Mouse (Mus musculus): Measurements from ENCODE around the gene Dgkq. TPM values are rescaled to one million over a fixed set of nuclear protein-coding genes. Genes with fewer than 3 reads are reported as not detected.

The Dgkq gene
- total RNA-seq, 1 experiment = 25.5 TPM

DNA sequence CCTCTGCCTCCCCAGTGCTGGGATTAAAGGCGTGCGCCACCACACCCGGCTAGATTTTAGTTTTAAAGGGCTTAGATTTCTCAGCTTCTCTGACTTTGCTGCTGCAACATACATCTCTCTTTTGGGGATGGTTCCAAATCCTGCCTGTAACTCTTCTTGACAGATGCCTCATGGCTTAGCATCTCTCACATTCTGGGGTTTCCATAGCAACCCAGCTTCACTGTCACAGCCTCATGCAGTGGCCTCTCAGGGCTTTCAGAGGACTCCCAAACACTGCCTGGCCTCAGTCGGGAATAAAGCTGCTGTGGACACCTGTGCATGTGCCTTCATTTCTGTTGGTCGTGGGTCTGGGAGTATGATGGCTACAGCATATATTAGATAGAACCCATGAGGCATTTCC is 19.6 kb upstream of the Dgkq start:
- in situ Hi-C loops (cut with MboI; ENCODE audit: low sequenced_read_pairs in 2 of 2, unreplicated experiment in 2 of 2) = no loop called here
- Histone ChIP-seq H3K9ac (ENCODE audit: insufficient read depth, low read depth, low read length, poor library complexity, severe bottlenecking) (no peak overlapping the region), H3K36me3 (ENCODE audit: control insufficient read depth, insufficient read depth, low read length, poor library complexity, severe bottlenecking) (no peaks in the 10 kb centered on the region), H3K9me3 (ENCODE audit: control insufficient read depth, insufficient read depth, low read depth, low read length) (no peaks in the 10 kb centered on the region), H3K4me1 (ENCODE audit: control insufficient read depth in 2 of 2, insufficient read depth in 2 of 2, low read length in 2 of 2, poor library complexity in 1 of 2) (peaks cover 0 to 2% of the 10 kb centered on the region in 2 experiments; a peak in 1 of 4 replicates), H3K4me3 (ENCODE audit: insufficient read depth in 1 of 2, low read depth in 1 of 2, low read length in 2 of 2, poor library complexity in 1 of 2, severe bottlenecking in 1 of 2) (no peak overlapping the region), H3K27ac (ENCODE audit: insufficient read depth, low read depth, low read length, poor library complexity, severe bottlenecking) (no peak overlapping the region)
- TF ChIP-seq ZNF384 (IDR thresholded peaks at IDR 0.05; ENCODE audit: low read depth, low read length) = no peak
- no peak for TF ChIP-seq HCFC1 (IDR thresholded peaks at IDR 0.05; ENCODE audit: borderline replicate concordance, insufficient read depth, low read length)
- no peak for TF ChIP-seq CHD2 (IDR thresholded peaks at IDR 0.05; ENCODE audit: low read depth, low read length)
- TF ChIP-seq ZC3H11A (IDR thresholded peaks at IDR 0.05; ENCODE audit: borderline replicate concordance, low read depth, low read length) = no peak
- no peak for TF ChIP-seq MAFK (IDR thresholded peaks at IDR 0.05; ENCODE audit: insufficient read depth, low read depth, low read length)
- no peak for DNase-seq (ENCODE audit: low read depth, low spot score)

- H3K4me3 ChIP-seq (ENCODE audit: insufficient read depth in 1 of 2, low read depth in 1 of 2, low read length in 2 of 2, poor library complexity in 1 of 2, severe bottlenecking in 1 of 2) = no peak overlapping the region
- H3K9ac ChIP-seq (ENCODE audit: insufficient read depth, low read depth, low read length, poor library complexity, severe bottlenecking) = no peak overlapping the region
- in situ Hi-C loops (cut with MboI; ENCODE audit: low sequenced_read_pairs in 2 of 2, unreplicated experiment in 2 of 2) = no loop called here
- TF ChIP-seq HCFC1 (IDR thresholded peaks at IDR 0.05; ENCODE audit: borderline replicate concordance, insufficient read depth, low read length) (no peak), MAFK (IDR thresholded peaks at IDR 0.05; ENCODE audit: insufficient read depth, low read depth, low read length) (no peak), ZNF384 (IDR thresholded peaks at IDR 0.05; ENCODE audit: low read depth, low read length) (no peak), ZC3H11A (IDR thresholded peaks at IDR 0.05; ENCODE audit: borderline replicate concordance, low read depth, low read length) (no peak), CHD2 (IDR thresholded peaks at IDR 0.05; ENCODE audit: low read depth, low read length) (no peak)
- no peak overlapping the region for H3K27ac ChIP-seq (ENCODE audit: insufficient read depth, low read depth, low read length, poor library complexity, severe bottlenecking)
- no peaks in the 10 kb centered on the region for H3K9me3 ChIP-seq (ENCODE audit: control insufficient read depth, insufficient read depth, low read depth, low read length)
- H3K36me3 ChIP-seq (ENCODE audit: control insufficient read depth, insufficient read depth, low read length, poor library complexity, severe bottlenecking) = no peaks in the 10 kb centered on the region
- H3K4me1 ChIP-seq (ENCODE audit: control insufficient read depth in 2 of 2, insufficient read depth in 2 of 2, low read length in 2 of 2, poor library complexity in 1 of 2) = peaks cover 0 to 12% of the 10 kb centered on the region in 2 experiments; a peak in 2 of 4 replicates
- no peak for DNase-seq (ENCODE audit: low read depth, low spot score)
Measured at GRCm38 (mm10) chr5:108680871-108681270, 11.4 kb upstream of the Dgkq start.

- H3K9me3 ChIP-seq (ENCODE audit: control insufficient read depth, insufficient read depth, low read depth, low read length) = no peaks in the 10 kb centered on the region
- H3K27ac ChIP-seq (ENCODE audit: insufficient read depth, low read depth, low read length, poor library complexity, severe bottlenecking) = no peak overlapping the region
- no peaks in the 10 kb centered on the region for H3K36me3 ChIP-seq (ENCODE audit: control insufficient read depth, insufficient read depth, low read length, poor library complexity, severe bottlenecking)
- H3K4me1 ChIP-seq (ENCODE audit: control insufficient read depth in 2 of 2, insufficient read depth in 2 of 2, low read length in 2 of 2, poor library complexity in 1 of 2) = peaks cover 0 to 12% of the 10 kb centered on the region in 2 experiments; a peak in 2 of 4 replicates
- H3K4me3 ChIP-seq (ENCODE audit: insufficient read depth in 1 of 2, low read depth in 1 of 2, low read length in 2 of 2, poor library complexity in 1 of 2, severe bottlenecking in 1 of 2) = no peak overlapping the region
- no peak for TF ChIP-seq CHD2 (IDR thresholded peaks at IDR 0.05; ENCODE audit: low read depth, low read length)
- no peak for TF ChIP-seq HCFC1 (IDR thresholded peaks at IDR 0.05; ENCODE audit: borderline replicate concordance, insufficient read depth, low read length)
- TF ChIP-seq MAFK (IDR thresholded peaks at IDR 0.05; ENCODE audit: insufficient read depth, low read depth, low read length) = no peak
- DNase-seq (ENCODE audit: low read depth, low spot score) = no peak
- no peak overlapping the region for H3K9ac ChIP-seq (ENCODE audit: insufficient read depth, low read depth, low read length, poor library complexity, severe bottlenecking)
- in situ Hi-C loops (cut with MboI; ENCODE audit: low sequenced_read_pairs in 2 of 2, unreplicated experiment in 2 of 2) = no loop called here
Measured at GRCm38 (mm10) chr5:108679909-108680308, 10.4 kb upstream of the Dgkq start.

DNA sequence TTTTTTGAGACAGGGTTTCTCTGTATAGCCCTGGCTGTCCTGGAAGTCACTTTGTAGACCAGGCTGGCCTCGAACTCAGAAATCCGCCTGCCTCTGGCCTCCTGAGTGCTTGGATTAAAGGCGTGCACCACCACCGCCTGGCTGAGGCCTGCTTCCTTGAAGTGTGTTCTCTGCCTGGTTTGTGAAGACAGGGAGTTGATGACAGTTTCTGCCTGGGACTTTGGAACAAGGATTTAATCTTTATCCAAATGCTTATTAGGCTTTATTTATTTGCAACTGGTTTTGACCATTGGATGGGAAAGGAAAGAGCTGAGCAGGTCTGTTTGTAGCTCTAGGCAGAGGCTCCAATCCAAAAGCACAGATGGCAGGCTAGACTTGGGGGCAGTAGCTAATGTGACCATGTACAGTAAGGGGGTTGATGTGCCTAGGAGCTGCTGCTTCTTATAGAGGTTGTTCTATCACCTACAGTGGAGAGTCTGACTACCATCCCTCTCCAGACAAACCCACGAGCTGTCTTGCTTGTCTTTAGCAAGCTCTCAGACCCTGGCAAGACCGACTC is 8.9 kb upstream of the Dgkq start:
- H3K27ac ChIP-seq (ENCODE audit: insufficient read depth, low read depth, low read length, poor library complexity, severe bottlenecking) = no peak overlapping the region
- H3K4me3 ChIP-seq (ENCODE audit: insufficient read depth in 1 of 2, low read depth in 1 of 2, low read length in 2 of 2, poor library complexity in 1 of 2, severe bottlenecking in 1 of 2) = no peak overlapping the region
- DNase-seq (ENCODE audit: low read depth, low spot score) = no peak

More for the DNA sequence above, 8.9 kb upstream of the Dgkq start:
- Histone ChIP-seq H3K9me3 (ENCODE audit: control insufficient read depth, insufficient read depth, low read depth, low read length) (no peaks in the 10 kb centered on the region), H3K36me3 (ENCODE audit: control insufficient read depth, insufficient read depth, low read length, poor library complexity, severe bottlenecking) (no peaks in the 10 kb centered on the region), H3K4me1 (ENCODE audit: control insufficient read depth in 2 of 2, insufficient read depth in 2 of 2, low read length in 2 of 2, poor library complexity in 1 of 2) (peaks cover 0 to 12% of the 10 kb centered on the region in 2 experiments; a peak in 2 of 4 replicates), H3K9ac (ENCODE audit: insufficient read depth, low read depth, low read length, poor library complexity, severe bottlenecking) (no peak overlapping the region)
- TF ChIP-seq ZNF384 (IDR thresholded peaks at IDR 0.05; ENCODE audit: low read depth, low read length) (no peak), MAFK (IDR thresholded peaks at IDR 0.05; ENCODE audit: insufficient read depth, low read depth, low read length) (no peak), HCFC1 (IDR thresholded peaks at IDR 0.05; ENCODE audit: borderline replicate concordance, insufficient read depth, low read length) (no peak), ZC3H11A (IDR thresholded peaks at IDR 0.05; ENCODE audit: borderline replicate concordance, low read depth, low read length) (no peak), CHD2 (IDR thresholded peaks at IDR 0.05; ENCODE audit: low read depth, low read length) (no peak)
- in situ Hi-C loops (cut with MboI; ENCODE audit: low sequenced_read_pairs in 2 of 2, unreplicated experiment in 2 of 2) = no loop called here
